Mouse (Mus musculus): Measurements from ENCODE around the gene Vwa8.
A peak's percentile ranks its signal among the peaks of the same experiment; 100 is the strongest.
"Not testable (repeated sequence)": the region's sequence is repeated elsewhere in the genome, so short reads cannot be mapped to it uniquely, and the experiment has no call there.

Gene Vwa8

DNA sequence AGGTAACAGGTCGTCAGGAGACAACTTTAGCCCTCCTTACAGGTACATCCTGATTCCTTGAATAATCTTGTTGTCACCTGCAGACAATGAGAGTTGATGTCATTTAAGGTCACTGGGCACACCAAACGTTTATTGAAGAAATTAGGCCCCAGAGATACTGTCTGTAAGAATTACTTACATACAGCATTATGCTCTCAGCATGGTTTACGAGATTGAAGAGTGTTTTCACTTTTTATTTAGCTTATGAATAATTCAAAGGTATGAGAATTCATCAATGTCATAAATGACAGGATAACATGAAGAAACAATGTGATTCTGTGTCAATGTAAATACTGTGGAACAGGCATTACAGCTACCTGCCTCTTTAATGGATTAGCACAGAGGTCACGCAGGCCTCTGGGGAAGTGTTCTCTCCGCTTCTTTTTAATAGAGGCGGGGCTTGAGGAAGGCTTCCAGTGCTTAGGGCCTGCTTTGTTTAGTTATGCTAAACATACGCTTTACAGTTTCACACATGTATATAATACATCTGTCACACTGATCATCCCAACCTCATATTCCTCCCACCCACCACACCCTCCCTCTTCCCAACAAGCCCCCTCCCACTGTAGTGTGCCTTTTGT is 37.2 kb downstream of the Vwa8 start:
- DNase-seq (ENCODE audit: low read depth, low spot score): no peak

DNA sequence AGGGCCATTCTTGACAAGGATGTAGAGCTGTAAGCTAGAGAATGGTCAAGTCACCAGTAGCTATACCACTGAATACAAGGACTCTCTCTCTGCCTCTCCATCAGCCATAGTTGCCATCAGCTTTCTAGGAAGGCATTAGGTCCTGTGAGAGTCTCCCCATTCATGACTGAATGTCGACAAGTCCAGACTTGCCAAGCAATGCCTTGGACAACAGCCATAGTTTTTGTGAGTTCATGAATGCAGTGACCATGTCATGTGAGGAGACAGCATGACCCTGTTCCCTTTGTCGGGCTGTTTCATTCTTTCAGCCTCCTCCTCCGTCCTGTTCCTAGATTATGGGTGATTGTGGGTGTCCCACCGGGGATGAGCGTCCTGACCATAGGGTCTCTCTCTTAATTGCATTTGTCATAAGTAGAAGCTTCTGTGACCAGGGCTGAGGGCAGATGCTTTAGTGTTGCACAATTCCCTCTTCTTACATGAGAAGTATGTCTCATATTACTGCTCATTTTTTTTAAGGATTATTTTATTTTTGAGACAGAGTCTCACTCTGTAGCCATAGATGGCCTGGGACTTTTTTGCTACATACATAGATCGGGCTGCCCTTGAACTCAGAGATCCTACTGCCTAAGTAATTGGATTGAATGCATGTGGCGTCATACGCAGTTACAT is 37.8 kb downstream of the Vwa8 start:
- no peak for DNase-seq (ENCODE audit: low read depth, low spot score)

DNA sequence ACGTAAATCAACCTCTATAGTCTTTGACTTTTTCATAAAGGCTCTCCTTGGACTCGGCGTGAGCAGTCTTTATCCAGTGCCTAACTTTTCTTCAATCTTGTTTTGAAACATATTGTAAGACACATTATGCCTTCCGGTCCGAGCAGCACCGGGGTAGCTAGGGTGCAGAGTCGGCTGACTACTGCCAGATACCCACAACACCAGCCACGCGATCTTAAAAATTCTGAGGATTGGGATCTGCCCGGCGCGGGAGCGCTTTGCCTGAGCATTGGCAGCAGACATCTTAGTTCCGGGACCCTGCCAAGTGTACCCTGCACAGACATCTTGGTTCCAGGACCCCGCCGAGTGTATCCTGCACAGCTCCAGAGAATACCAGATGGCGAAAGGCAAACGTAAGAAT is 38.6 kb downstream of the Vwa8 start:
- DNase-seq (ENCODE audit: low read depth, low spot score): not testable (repeated sequence)

DNA sequence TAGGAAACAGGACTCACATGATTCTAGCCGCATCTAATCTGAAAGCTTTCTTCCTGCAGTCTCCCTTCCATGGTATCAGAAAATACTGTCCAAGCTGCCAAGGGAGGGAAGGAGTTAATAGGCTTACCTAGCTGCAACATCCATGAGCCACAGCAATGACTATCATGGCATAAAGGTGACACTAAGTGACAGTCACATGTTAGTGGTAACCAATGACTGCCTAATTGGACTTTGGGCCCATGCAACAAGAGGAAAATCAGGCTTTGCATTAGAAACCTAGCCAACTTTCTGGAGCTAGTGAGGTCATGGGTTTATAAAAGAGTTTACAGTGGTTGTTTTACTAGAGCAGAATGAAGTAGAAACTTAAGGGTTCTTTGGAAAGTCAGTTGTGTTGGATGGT is 46.6 kb downstream of the Vwa8 start:
- DNase-seq (ENCODE audit: low read depth, low spot score): no peak

DNA sequence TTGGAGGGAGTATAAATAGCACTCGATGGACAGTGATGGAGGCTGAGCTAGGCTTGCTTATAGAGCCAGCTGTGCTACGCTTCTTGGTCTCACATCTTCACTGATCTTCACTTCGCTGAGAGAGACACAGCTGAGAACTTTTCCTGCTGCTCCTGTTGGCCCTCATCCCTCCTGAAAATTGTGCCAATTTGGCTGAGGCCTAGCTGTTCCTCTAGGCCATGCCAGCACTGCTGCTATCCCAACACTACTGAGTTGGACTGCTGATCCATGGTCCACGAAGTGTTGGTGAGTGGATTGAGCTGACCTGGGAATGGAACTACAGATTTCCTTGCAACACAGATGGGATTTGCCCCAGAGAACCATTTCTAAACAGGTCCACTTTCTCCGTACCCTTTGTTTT is 47.4 kb downstream of the Vwa8 start:
- peak; percentile 85 for DNase-seq (ENCODE audit: low read depth, low spot score)

DNA sequence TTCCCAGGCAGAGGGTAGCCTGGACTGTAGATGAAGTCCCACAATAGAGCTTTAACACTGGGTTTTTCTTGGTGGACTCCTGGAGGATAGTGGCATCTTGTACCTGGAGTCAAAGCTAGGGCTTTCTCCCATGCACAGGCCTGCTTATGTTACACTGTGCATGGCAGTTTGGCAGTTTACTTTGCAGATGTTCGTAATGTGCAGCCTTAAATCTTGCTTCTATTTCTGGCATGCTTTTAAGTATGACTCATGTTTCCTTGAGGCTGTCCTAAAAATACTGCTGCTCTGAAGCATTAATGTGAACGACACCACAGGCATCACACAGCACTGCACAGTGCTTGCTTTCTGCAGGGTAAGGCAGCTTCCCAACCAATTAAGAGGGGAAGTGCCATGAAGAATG is 51.9 kb downstream of the Vwa8 start:
- peak; percentile 93 for DNase-seq (ENCODE audit: low read depth, low spot score)

DNA sequence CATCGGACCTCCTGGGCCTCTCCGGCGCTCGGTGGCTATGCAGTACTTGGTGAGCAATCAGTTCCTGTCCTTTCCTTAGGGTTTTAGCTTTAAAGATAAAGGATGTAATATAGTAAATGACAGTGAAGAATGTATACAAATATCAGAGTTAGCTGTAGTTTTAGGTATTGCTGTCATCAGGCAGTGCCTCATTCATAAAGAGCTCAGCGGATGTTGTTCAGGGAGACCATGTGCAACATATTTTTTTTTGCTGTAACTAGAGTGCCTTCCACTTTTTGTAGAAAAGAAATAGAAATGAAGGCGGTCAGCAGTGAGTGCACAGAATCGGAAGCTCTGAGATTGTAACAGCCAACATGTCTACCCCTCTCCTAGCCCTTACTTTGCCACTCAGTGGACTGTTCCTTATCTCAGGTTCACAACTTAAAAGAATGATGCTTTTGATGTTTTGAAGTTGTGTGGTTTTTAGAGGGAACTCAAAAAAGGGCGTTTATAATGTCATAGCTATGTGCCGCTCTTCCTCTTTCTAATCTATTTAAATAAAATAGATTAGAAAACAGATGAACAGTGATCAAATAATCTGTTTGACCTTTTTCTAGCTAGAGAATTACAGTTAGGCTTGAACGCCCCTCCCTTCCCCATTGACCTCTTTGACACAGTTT is 59.5 kb downstream of the Vwa8 start:
- DNase-seq (ENCODE audit: low read depth, low spot score): no peak

DNA sequence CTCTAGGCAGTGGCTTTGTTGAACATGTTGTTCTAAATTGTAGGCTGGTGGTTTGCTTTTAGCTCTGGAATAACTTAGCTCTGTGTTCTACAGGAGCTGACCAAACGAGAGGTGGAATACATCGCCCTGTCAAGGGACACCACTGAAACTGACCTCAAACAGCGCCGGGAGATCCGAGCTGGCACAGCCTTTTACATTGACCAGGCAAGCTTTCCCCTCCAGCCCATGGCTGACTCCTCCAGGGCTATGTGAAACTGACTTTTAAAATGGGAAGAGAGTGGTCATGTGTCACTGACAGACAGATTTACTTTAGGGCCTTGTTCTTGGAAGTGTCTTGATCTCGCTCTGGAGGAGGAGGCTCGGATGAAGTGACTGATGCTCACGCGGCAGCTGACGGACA is 63.2 kb downstream of the Vwa8 start:
- DNase-seq (ENCODE audit: low read depth, low spot score): no peak

DNA sequence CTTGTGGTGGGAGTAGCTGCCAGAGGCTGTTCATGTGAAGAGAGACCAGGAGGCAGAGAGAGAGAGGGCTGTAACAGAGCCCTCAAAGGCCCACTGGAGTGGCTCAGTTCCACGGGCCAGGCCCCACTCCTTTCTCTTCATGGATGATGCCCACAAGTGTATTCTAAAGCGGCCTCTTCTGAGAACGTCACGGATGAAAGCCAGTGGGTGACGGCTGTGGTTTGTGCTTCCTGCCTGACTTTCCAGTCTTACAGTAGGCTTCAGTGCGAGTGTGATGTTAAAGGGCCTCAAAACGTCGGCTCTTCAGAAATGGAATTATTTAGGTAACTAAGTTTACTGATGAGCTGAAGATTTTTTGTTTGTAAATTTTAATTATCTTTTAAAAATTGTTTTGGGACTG is 65.3 kb downstream of the Vwa8 start:
- DNase-seq (ENCODE audit: low read depth, low spot score): no peak

DNA sequence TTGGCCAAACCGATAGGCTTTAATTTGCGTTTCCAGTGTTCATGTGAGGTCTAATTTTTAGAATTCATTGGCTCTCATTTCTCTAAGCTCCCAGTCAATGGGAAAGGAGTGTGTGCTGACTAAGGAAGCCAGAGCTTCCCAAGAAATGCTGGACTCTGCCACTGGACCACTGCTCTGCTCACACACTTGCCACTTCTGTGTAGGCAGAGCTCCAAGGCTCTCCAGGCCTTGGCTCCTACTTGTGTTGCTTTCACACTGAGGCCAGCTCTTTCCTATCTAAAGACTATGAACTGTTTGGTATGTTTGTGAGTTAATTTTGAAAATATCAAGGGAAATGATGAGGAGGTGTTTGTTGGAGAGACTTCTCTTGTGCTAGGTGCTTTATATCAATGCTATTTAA is 67.8 kb downstream of the Vwa8 start:
- no peak for DNase-seq (ENCODE audit: low read depth, low spot score)

DNA sequence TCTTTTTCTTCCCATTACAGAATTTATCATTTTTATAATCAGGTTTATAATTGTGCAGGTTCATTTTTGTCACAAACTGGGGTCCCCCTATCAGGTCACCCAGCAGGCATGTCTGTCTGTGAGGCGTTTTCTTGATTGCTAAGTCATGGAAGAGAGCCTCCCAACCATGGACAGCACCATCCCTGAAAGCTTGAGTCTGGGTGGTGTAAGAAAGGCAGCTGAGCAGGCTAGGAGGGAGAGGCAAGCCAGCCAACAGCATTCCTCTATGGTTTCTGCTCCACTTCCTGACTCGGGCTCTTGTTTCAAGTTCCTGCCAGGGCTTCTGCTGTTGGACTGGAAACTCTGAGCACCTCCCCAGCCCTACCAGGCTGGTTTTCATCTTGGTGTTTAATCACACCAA is 72.4 kb downstream of the Vwa8 start:
- DNase-seq (ENCODE audit: low read depth, low spot score): no peak

DNA sequence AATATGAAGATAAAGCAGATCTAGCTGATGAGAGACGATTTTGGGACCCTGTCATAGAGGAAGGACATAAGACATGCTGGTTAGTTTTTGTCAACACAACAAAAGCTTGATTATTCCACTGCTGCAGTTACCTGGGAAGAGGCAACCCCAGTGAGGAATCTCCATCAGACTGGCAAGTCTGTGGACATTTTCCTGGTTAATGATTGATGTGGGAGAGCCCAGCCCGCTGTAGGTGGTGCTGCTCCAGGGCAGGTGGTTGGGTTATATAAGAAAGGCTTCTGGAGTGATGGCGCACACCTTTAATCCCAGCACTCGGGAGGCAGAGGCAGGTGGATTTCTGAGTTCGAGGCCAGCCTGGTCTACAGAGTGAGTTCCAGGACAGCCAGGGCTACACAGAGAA is 74.8 kb downstream of the Vwa8 start:
- DNase-seq (ENCODE audit: low read depth, low spot score): no peak

DNA sequence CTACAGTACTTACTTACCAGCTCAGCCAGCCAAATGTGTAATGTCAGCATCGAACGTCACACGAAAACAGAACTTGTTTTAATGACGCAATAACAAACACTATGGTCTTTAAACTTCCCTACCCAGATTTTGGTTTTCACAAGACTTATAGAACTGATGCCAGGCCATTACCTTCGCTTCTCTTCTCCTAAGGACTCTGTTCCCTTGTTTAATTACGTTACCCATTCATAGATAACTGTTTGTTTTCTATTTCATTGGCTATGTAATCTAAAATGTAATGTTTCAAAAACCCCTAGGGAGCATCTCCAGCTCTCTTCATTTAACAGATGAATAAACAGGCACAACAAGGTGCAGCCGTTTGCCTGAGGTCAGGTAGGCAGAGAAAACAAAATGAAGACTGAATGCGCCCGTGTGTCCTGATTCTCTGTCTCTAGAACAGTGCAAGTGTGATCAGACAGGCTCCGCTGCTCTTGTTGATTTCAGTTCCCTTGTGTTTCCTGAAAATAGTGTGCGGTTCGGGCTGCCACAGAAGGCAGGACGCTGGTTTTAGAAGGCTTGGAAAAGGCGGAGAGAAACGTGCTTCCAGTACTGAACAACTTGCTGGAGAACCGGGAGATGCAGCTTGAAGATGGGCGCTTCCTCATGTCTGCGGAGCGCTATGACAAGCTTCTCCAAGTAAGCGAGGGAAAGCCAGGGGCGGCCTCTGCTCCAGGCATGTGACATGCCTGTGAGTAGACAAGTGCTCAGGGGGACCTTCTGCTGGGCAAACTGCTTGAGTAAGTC is 76.1 kb downstream of the Vwa8 start:
- DNase-seq (ENCODE audit: low read depth, low spot score): peak; percentile 57

DNA sequence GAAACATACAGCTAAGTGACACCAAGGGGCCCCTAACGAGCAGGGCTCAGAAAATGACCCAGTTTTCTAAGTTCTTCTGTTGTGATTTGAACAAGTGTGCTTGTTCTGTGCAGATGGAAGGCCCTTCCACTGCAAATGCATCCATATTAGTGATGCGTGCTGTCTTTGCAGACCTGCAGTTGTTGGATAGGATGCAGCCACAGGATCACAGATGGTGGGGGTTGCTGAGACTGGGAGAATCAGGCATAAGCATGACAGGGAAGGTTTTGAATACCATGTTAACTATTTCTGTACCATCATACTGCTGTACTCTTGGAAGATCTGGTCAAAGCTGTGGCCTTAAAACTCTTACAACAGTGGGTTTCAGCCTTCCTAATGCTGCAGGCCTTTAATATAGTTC is 83.2 kb downstream of the Vwa8 start:
- DNase-seq (ENCODE audit: low read depth, low spot score): no peak

DNA sequence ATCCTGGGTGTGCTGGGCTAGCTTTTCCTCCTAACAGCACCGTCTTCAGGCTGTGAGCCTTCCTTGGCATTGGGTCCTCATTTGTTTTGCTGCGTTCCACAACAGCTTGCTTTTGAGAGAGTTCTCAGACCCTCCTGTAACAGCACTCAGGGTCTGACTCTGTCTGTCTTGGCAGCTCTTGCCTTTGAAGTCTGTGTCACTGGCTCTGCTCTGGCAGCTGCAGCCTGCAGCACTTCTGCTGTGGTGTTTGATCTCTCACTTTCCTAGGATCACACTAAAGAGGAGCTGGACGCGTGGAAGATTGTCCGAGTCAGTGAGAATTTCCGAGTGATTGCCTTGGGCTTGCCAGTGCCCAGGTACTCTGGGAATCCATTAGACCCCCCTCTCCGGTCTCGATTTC is 84.5 kb downstream of the Vwa8 start:
- no peak for DNase-seq (ENCODE audit: low read depth, low spot score)

DNA sequence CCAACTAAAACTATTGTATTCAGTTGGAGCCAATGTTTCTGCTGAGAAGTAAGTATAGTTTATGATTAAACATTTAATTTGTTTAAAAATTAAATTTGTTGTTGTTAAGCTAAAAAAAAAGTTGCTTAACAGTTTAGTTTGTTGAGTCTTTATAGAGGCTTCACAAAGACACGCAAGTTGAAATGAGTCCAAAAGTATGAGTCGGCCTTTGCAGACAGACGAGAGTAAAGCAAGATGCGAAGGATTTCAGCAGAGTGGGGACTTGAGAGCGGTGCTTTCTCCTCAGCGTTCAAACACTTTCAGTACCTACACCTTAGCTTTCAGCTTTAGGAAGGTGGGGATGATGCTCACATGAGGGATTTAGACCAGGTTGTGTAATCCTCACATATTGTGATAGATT is 85.7 kb downstream of the Vwa8 start:
- no peak for DNase-seq (ENCODE audit: low read depth, low spot score)

DNA sequence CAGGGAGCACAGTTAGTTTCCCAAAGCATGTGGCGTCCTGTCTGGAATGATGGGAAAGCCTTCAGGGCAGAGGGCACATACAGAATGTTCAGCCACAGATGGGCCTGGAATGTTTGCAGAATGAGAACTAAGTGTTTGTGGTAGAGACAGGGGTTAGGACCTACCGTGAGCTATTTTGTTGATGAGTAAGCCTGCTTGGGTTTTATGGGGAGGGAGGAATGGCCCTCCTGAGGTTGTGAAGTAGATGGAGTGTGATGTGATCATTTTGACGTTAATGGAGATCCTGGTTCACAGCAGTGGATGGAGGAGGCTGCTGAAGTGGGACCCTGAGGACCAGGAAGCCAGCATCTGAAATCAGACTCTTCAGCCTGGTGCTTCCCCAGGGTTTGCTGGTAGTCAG is 86.9 kb downstream of the Vwa8 start:
- no peak for DNase-seq (ENCODE audit: low read depth, low spot score)

DNA sequence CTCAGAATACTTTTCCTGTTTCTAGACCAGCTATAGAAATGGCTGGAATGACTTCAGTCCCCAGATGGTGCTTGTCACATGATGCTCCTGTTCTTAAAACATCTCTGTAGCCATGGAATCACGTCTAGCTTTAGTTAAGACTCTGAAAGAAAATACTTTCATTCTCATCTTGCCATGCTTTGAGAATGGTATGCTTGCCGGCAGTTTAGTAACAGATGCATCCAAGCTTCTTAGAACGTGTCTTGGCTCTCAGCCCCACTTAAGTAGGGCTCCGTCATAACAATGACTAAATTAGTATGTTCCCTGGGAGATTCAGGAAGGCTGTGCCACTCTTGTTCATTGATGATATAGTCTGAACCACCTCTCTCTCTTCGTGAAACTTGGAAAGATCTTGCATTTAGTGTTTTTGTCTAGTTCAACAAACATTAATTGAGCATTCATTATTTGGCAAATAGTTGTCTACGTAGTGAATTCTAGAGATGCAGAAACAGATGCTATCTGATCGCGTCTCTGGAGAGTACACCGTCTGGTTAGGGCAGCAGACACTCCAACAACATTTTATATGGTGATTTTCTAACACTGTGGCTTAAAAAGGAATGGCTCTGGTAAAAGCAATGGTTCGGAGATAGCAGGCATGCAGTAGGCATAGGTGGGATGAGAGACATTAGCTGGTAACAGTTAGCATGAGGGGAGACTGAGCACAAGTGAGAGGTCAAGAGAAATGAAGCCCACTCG is 93.1 kb downstream of the Vwa8 start:
- DNase-seq (ENCODE audit: low read depth, low spot score): peak; percentile 86

DNA sequence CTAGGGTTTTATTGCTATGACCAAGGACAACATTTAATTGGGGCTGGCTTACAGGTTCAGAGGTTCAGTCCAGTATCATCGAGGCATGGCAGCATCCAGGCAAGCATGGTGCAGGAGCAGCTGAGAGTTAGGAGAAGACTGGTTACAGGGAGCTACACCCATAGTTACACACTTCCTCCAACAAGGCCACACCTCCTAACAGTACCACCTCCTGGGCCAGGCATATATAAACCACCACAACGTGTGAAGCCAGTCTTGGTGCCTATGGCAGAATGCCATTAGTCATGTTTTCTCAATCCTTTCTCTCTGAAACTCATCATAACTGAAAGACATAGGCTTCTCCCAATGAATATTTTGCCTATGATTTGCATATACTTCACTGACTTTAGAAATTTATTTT is 106.9 kb downstream of the Vwa8 start:
- no peak for DNase-seq (ENCODE audit: low read depth, low spot score)

DNA sequence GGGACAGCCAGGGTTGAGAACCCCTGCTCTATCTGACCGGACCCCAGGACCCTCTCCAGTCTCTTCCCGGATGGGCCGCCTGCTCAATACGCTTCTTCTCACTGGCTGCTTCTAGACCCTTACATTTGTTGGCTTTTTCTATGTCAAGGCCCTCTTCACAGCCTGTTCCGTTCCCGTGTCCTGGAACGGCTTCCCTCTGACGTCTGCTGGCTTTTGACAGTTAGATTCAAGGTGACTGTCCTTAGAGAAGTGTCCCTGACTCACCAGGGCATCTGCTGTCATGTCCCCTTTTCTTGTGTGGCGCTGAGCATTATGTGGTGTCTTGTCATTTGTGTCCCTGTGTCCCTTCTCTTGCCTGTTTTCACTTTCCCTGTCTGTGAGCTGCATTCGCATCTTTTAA is 121.8 kb downstream of the Vwa8 start:
- DNase-seq (ENCODE audit: low read depth, low spot score): no peak

DNA sequence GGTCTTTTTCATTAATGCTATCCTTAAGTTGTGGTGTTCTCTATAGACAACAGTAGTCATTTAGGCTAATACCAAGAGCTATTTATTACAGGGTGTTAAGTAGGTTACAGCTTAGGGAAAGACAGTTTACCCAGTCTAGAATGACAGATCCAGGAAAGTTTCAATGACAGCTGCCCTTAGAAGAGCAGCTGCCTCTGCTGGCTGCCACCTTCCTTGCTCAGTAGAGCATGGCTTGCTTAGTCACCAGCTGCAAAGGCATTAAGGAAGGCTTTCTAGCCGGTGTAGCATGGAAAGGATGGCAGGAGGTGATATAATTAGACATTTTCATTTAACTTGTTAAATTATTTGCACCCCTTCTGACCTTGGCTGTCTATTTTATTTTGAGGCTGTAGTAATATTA is 123.6 kb downstream of the Vwa8 start:
- peak; percentile 43 for DNase-seq (ENCODE audit: low read depth, low spot score)

DNA sequence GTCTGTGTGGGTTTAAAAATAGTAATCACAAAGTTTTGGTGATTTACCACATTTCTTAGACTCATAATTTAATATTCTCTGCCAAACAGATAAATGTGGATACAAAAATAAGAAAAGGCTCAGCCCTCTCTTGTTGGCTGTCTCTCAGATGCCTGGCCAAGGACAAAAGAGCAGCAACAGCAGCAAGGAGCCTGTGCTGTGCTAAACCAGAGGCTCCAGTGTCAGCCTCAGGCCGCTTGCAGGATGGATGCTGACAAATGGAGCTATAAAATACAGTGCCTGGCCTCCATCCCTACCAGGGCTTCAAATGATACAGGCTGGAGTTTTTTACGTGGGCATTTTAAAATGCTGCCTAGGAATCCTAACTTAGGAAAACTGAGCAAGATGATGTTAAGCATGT is 134.3 kb downstream of the Vwa8 start:
- no peak for DNase-seq (ENCODE audit: low read depth, low spot score)

All from brain, adult 2 months (tissue).